Mouse (Mus musculus): Measurements from ENCODE around the gene Slc5a4b. TPM values are rescaled to one million over a fixed set of nuclear protein-coding genes. Genes with fewer than 3 reads are reported as not detected.
A peak's percentile ranks its signal among the peaks of the same experiment; 100 is the strongest.
"Not testable (repeated sequence)": the region's sequence is repeated elsewhere in the genome, so short reads cannot be mapped to it uniquely, and the experiment has no call there.

The Slc5a4b gene
- total RNA-seq (2021), result not detected
- long read RNA-seq, experiment 1, partial matches to known transcripts, result 0 of 2 reads
- long read RNA-seq, experiment 1, other reads (novel, unspliced or antisense), result 2 of 2 reads
- long read RNA-seq, experiment 2, result 0 reads

DNA sequence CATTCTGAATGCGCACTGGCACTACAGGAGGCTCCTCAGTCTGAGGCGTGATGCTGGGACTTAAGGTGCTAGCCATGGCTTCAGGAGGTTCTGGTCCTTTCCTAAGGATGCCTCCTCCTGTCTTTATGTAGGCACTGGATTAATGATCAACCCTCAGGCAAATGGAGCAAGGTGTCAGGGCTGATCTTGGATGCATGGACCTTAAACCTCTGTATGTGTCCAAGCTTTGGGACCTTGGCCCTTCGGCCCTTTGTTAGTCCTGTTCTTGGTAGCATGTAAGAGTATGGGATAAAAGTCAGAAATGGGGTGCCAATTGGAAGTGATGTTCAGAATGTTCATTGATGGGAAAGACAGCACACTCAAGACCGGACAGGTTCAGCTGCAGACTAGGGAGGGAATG is at the start of gene Slc5a4b:
Gene Slc5a4b, minus strand, starts transcription at position 101 of the 400 bp plus-strand sequence.
- no peak for DNase-seq (ENCODE audit: low spot score in 2 of 2)

DNA sequence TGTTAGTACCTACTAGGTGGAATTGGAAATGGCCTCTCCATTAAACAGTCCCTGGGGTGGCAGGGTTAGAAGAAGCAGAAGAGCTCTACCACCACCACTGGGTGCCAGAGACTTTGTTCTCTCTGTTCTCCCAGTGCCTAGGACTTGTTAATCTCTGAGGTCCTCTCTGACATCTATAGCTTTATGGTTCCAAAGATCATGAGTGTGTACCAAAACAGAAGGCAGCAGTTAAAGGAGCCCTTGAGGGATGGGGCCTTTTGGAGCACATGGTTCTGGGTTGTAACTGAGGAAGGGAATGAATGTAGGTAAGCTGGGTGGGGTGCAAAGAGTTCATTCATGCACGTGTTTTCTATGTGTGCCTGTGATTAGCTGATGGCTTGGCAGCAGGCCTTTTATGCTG is 47.2 kb upstream of the Slc5a4b start:
- DNase-seq (ENCODE audit: low spot score in 2 of 2), result no peak

DNA sequence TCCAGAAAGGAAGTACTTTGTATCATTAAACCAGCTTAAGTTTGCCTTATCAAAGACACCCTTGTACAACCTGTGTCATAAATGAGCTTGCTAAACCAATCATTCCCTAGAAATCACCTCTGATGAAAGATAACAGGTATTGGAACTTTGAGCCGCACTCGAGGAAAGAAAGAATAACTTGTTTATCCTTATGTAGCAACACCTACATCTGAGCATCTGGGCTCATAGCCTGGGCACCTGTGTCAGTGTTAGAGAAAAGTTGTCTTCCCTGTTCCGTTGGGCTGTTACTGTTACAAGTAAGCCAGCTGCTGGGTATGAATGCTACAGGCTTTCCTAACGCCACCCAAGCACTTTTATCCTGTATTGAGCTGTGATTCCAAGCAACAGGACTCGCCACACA is 46.8 kb upstream of the Slc5a4b start:
- DNase-seq (ENCODE audit: low spot score in 2 of 2), result no peak

DNA sequence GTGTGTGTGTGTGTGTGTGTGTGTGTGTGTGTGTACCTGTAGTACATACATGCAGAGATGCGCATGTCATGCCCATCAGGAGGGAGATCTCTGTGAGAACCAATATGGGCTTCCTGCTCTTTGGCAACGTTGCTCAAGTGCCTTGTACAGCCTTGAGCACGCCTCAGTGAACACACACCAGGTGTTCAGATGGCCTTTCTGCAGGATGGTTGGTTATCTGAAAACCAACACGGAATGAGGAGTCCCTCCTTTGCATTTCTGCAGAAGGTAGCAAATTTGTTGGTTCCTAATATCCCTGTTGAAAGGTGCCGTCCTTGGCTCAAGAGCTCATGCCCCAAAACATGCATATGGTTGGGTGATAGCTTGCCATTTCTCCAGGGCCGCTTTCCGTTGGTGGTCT is 45.1 kb upstream of the Slc5a4b start:
- DNase-seq (ENCODE audit: low spot score in 2 of 2), result no peak

DNA sequence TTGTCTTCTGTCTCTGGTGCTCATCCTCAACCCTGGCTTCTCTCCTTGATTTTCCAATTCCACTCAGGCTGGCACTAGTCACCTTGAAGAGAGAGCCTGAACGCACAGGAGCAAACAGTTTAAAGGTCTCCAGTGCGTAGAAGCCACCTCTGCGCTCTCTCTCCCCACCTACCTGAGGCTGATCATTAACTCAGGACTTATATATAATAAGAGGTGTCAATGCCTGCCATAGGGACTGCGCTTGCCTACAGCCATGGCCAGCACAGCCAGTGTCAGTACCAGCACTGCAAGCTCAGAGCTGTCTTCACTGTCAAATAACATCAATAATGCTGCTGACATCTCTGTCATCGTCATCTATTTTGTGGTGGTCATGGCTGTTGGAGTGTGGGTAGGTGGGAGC is 36.5 kb upstream of the Slc5a4b start, which contains the start of gene Slc5a4a:
Gene Slc5a4a, plus strand, starts transcription at position 174 of the 400 bp plus-strand sequence.
- DNase-seq (ENCODE audit: low spot score in 2 of 2), result no peak

DNA sequence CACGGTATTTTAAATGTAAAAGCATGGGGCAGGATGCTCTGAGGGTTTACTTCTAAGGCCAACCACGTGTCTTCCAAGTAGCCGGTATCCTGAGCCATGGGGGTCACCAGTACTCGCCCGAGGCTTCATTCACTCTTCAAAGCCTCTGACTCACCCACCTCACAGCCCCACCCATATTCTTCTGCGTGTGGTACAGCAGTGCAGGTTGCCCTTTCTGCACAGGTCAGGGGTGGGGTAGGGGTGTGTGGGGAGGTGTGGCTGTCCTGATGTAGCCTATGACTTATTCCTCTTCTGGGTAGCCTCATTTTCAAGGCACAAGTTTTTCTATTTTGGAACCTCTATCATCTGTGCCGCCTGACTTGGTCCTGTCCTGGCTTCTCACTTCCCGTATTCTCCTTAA is 36.1 kb upstream of the Slc5a4b start:
- no peak for DNase-seq (ENCODE audit: low spot score in 2 of 2)

DNA sequence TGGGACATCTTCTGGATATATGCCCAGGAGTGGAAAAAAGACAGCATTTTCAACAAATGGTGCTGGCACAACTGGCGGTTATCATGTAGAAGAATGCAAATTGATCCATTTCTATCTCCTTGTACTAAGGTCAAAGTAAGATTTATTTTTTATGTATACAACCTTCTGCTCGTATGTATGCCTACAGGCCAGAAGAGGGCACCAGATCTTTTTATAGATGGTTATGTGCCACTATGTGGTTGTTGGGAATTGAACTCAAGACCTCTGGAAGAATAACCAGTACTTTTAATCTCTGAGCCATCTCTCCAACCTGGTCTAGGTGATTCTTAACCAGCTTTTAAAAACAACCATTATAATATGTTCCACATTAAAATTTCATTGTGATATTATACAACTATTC is 25.6 kb upstream of the Slc5a4b start:
- DNase-seq (ENCODE audit: low spot score in 2 of 2), result no peak

DNA sequence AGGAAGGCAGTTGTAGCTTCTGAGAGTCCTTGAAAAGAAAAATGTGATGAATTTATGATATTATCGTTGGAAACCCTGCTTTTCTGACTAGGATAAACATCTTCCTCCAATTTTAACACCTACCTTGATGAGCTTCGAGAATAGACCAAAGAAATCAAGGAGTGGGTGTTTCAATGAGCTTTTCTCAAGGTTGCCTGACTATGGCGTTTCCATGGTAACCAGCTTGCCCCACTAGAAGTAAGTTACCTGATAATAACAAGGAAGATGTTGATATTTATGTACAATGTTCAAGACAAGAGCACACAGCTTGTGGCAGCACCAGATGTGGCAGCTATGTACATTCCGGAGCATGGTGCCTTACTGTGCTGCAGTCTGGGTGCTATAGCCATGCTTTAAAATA is 21.7 kb upstream of the Slc5a4b start:
- no peak for DNase-seq (ENCODE audit: low spot score in 2 of 2)

DNA sequence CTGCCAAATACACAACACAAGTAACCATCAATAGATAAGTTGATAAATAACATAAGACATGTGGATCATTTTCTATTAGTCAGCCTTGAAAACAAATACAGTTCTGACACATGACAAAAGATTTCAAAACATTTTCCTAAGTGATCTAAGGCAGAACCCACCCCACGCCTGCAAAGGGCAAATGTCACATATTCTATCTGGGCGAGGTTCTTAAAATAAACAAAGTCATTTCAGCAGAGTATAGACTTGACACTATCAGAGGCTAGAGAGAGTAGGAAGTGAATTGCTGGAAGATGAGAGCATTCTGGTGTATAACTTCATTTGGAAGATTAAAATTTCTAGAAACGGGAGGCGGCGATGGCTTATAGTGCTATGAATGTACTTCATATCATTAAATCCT is 10.7 kb upstream of the Slc5a4b start:
- no peak for DNase-seq (ENCODE audit: low spot score in 2 of 2)

DNA sequence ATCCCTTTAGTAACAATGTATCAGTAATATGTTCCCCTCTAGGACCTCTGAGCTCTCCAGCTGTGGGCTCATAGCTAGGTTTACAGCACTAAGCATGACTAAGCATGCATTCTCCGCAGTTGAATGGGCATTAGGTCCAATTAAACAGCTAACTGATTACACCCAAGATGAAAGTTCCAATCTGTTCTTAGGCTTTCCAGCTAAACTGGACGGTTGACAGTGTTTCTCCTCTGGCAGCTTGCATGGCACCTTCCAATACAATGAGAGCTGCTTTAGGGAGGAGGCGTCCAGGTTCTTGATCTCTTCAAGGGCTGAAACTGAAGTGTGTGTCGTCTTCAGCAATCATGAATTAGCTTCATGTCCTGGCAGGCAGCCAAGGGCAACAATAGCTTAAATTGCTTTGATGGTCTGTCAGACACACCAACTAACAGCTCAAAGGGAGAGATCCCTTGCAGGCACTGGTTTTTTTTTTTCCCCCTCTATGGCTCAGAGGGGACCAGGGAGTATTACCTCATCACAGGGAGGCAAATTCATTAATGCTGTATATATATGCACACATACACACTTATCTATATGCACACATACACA is 9.5 kb upstream of the Slc5a4b start:
- no peak for DNase-seq (ENCODE audit: low spot score in 2 of 2)

DNA sequence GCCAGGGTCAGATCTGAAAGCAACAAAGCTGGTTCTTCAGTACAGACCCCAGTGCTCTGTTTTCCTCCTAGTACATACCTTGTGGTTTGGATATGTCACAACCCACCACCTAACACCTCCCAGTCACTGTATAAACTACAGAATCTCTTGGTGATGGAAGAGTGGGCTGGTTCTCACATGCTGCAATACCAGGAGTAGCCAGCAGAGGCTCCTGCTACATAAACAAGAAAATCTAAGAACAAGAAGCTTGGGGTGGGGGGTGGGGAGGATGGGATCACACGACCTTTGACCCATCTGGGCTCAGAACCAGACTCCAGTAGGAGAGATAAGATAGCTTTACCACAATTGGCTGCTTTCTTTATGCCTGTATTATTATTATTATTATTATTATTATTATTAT is 8.0 kb upstream of the Slc5a4b start:
- no peak for DNase-seq (ENCODE audit: low spot score in 2 of 2)

DNA sequence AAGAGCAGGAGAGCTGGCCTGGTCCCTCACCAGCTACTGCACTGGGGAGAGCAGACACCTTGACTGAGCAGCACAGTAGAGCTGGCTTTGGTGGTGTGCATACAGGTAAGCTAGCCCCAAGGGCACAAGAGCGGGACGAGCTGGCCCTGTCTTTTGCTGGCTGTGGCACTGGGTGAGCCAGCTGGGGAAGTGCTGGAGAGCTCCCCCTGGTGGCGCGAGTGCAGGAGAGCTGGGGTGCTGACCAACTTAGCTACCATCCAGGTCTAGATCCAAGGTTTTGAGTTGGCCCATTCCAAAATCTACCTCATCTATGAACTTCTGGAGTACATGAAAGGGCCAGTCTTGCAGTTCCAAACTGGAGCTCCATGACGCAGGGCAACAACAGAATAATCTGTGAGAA is 7.2 kb upstream of the Slc5a4b start:
- DNase-seq (ENCODE audit: low spot score in 2 of 2), result peak; percentile 34 to 37

DNA sequence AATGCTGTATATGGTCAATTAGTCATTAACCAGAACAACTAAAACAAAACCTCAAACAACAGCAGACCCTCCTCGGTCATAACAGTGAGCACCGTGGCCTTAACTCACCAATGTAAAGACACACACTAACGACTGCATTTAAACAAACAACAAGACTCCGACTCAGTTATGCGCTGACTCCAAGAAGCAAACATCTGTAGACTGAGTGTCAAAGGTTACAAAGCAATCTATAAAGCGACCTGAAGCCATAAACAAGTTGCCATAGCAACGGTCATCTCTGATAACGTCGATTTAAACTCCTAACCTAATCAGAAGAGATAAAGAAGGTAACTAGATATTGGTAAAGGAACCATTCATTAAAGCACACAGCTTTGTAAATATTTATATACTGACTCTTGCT is 13.4 kb downstream of the Slc5a4b start:
- DNase-seq (ENCODE audit: low spot score in 2 of 2), result no peak

DNA sequence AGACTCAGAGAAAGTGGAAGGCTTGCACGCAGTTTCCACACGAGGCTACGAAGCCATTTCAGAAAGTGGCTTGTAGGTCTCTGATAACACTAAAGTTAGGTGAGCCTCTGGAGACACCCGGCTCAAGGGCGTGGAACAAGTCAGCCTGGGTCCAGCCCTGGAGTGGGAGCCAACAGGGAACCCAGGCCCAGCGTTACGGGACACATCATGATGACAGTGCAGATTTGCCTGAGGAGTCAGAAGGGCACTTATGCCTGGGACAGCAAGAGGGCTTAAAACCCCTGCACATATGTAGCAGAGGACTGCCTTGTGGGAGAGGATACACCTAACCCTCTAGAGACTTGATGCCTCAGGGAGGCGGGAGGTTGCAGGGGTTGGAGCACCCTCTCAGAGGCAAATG is 14.2 kb downstream of the Slc5a4b start:
- DNase-seq (ENCODE audit: low spot score in 2 of 2), result no peak

DNA sequence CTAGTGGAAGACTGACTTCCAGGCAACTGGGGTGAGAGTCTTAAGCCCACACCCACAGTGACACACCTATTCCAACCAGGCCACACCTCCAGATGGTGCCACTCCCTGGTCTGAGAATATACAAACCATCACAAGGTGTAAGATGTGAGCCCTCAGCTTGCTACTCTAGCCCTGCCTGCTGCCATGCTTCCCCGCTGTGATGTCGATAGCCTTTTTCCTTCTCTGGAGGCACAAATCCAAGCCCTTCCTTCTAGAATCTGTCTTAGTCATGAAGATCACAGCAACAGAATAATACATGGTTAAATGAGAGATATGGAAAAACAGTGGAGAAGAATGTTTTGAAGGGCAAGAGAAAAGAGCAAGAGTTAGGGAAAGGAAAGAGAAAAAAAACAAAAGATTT is 33.8 kb downstream of the Slc5a4b start:
- DNase-seq (ENCODE audit: low spot score in 2 of 2), result not testable (repeated sequence)

DNA sequence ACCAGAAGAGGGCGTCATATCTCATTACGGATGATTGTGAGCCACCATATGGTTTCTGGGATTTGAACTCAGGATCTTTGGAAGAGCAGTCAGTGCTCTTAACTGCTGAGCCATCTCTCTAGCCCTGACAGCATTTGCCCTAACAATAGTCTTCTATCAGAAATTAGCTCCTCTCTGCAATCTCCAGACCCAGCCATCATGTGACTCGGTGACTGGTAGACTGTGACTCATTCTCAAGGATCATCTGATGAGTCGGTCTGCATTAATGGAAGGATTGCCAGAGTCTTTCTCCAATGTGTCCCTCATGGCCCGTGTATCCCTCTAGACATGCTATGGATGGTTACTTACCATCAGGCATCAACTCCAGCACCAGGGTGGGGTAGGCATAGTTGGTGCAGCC is 38.7 kb downstream of the Slc5a4b start:
- not testable (repeated sequence) for DNase-seq (ENCODE audit: low spot score in 2 of 2)

DNA sequence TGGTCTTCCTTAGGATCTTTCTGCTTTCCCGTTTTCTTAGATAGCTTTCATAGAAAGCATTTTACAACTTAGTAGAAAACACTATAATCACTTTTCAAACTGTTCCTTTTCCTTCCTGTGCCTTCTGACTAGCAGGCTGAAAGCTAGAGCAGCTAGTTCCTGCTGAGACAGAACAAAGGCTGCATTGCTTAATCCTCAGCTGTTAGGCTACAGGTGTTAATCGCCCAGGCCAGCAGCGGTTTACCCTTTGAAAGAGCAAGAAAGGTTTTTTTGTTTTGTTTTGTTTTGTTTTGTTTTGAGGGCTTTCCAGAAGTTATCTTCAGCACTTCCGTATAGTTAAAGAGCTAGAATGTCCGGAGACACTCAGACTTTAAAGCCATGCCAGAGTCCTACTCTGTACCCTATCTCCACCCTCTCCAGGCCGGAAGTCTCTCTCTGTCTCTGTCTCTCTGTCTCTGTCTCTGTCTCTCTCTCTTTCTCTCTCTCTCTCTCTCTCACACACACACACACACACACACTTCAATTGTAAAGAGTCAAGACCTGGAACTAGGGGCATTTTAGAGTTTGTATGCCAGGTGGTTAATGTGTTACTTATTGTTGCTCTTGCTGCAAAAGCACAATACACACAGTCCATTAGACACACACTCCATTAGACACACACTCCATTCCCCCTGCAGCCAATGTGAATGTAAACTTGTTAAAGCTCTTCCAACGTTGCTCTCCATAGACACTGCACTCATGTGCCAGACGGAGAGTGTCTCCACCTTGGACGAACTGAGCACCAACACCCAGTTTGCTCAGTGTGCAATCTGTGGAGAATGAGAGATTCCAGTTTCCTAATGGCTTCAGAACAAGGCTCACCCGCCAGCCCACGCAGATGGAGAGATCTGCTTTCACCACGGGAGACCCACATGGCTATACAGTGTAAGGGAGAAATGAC is 42.8 kb downstream of the Slc5a4b start:
- DNase-seq (ENCODE audit: low spot score in 2 of 2), result no peak

DNA sequence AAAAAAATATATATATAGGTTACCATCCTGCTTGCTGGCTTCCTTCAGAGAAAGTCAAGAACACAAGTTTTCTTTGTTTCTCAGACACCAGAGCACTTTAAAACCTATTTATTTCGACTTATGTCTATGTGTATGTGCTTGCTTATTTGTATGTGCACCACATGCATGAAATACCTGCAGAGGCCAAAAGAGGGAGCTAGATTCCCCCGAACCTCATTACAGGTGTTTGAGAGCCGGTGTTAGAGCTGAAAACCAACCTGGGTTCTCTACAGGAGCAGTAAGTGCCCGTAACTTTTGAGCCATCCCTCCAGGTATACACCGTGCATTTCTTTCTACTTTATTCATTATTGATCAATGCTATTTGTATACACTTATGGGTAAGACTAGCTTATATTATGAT is 48.3 kb downstream of the Slc5a4b start:
- DNase-seq (ENCODE audit: low spot score in 2 of 2), result no peak

DNA sequence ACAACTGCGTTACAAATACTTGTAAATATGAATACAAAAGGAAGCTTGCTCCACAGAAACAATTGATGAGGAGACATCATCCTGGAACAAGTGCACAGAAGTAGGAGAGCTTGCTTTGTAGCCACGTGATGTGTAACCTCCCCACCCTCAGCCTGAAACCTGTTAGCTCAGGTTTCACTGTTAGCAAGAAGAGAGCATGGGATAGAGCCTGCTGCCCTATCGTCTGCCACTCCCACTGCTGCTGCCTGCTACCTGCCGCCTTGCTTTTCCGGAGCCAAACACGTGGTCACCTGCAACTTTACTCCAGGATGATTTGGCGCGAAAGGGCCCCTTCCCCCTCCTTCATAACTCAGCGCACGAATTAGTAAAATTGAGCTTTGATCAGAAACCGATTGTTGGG is 58.9 kb downstream of the Slc5a4b start:
- no peak for DNase-seq (ENCODE audit: low spot score in 2 of 2)

DNA sequence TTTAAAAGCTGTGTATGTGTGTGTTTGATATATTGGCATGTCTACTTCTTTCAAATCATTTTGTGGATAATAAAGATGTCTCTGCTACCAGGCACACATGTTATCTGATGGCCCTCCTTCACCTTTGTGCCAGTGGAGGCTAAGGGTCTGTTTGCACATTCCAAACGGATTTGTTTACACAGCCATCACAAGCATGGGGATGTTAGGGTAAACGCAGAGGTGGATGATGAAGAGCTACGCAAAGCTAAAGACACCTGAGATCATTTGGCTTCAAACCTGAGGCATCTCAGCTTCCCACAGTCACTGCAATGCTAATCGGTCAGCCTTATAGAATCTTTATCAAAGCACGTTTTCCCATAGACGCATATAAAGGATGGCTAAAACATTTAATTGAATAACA is 61.8 kb downstream of the Slc5a4b start:
- DNase-seq (ENCODE audit: low spot score in 2 of 2), result no peak

DNA sequence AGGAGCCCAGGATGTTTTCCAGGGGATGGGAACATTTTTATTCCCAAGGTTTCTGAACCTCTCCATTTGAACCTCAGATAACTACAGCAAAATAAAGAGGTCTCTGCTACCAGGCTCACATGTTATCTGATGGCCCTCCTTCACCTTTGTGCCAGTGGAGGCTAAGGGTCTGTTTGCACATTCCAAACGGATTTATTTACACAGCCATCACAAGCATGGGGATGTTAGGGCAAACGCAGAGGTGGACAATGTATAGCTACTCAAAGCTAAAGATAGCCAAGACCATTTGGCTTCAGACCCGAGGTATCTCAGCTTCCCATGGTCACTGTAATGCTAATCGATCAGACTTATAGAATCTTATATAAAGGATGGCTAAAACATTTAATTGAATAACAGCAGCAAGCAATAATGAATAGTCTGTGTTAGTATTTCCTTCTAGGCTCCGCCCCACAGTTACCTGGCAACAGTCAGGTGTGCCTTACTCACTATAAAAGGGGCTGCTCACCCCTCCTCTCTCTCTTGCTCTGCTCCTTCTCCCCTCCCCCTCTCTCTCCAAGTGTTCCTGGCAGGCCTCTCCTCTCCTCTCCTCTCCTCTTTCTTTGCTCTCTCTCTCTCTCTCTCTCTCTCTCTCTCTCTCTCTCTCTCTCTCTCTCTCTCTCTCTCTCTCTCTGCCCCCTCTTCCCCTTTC is 63.4 kb downstream of the Slc5a4b start:
- DNase-seq (ENCODE audit: low spot score in 2 of 2), result no peak

DNA sequence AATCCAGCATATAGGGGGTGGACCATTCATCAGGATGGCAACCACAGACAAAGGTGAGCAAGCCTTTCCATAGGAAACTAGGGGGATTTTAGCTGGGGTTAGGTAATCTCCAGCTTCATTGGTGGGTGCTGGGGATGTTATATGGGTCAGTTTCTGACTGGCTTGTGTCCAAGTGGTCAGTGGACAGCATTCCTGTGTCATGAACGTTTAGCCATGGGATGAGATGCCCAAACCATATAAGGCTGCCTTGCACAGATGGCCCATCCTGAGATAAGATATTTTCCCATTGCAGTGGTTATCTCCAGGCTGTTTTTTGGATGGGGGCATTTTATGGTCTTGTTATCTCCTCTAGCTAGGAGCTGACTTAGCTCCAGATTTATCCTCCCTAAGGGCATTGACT is 64.0 kb downstream of the Slc5a4b start:
- no peak for DNase-seq (ENCODE audit: low spot score in 2 of 2)
